Mouse (Mus musculus) gastrocnemius, adult 18-20 months (tissue): ENCODE measurements around the gene Gpc6. TPM values are rescaled to one million over a fixed set of nuclear protein-coding genes. Genes with fewer than 3 reads are reported as not detected.
A peak's percentile ranks its signal among the peaks of the same experiment; 100 is the strongest.

ENCODE experiments used
- DNase-seq: peaks from one replicate; pipeline ENCODE4 v3.0.0; 2021; ENCODE audit warnings: low spot score
- long read RNA-seq, 2 experiments: library from polyadenylated mRNA; stranded (forward); transcript quantifications; one replicate each; pipeline ENCODE4 v2.0.0; 2021
- total RNA-seq, 2 experiments: library from RNA; stranded (reverse); gene quantifications; 2 replicates each; pipeline ENCODE4 v1.2.3; 2021

Gpc6 gene
- 1 to 10 TPM; 1.5 to 2.6 TPM for total RNA-seq
- long read RNA-seq, experiment 1, result 0 reads
- long read RNA-seq, experiment 2, result 0 reads

- DNase-seq, result peak; percentile 65
Observed at GRCm38 (mm10) chr14:116924876-116925601, at the start of gene Gpc6. Gene Gpc6, plus strand, starts transcription at chr14:116925315.

- DNase-seq, result no peak
Observed at GRCm38 (mm10) chr14:116882480-116883044, 42.6 kb upstream of the Gpc6 start.

GRCm38 (mm10) chr14:116894316-116894715 lies 30.8 kb upstream of the Gpc6 start:
- DNase-seq, result no peak

- DNase-seq, result no peak
Observed at GRCm38 (mm10) chr14:116897971-116898370, 27.1 kb upstream of the Gpc6 start.

GRCm38 (mm10) chr14:116911768-116912167 lies 13.3 kb upstream of the Gpc6 start:
- no peak for DNase-seq

GRCm38 (mm10) chr14:116916874-116917273 lies 8.2 kb upstream of the Gpc6 start:
- no peak for DNase-seq

- no peak for DNase-seq
Observed at GRCm38 (mm10) chr14:116924266-116924665, 849 bp upstream of the Gpc6 start.

- DNase-seq, result peak; percentile 4
Observed at GRCm38 (mm10) chr14:116925691-116926403, 732 bp downstream of the Gpc6 start.

GRCm38 (mm10) chr14:116926404-116927171 lies 1.5 kb downstream of the Gpc6 start:
- peak; percentile 25 for DNase-seq

GRCm38 (mm10) chr14:116927341-116928315 lies 2.5 kb downstream of the Gpc6 start:
- DNase-seq, result no peak

- no peak for DNase-seq
Observed at GRCm38 (mm10) chr14:116928395-116928794, 3.3 kb downstream of the Gpc6 start.

- DNase-seq, result no peak
Observed at GRCm38 (mm10) chr14:116928796-116929529, 3.8 kb downstream of the Gpc6 start.

- DNase-seq, result no peak
Observed at GRCm38 (mm10) chr14:116933825-116934224, 8.7 kb downstream of the Gpc6 start.

GRCm38 (mm10) chr14:116937910-116938560 lies 12.9 kb downstream of the Gpc6 start:
- no peak for DNase-seq

GRCm38 (mm10) chr14:116938735-116939134 lies 13.6 kb downstream of the Gpc6 start:
- no peak for DNase-seq

- DNase-seq, result no peak
Observed at GRCm38 (mm10) chr14:116939561-116939960, 14.4 kb downstream of the Gpc6 start.

- DNase-seq, result no peak
Observed at GRCm38 (mm10) chr14:116941772-116942171, 16.7 kb downstream of the Gpc6 start.

- DNase-seq, result no peak
Observed at GRCm38 (mm10) chr14:116943751-116944150, 18.6 kb downstream of the Gpc6 start.

- DNase-seq, result no peak
Observed at GRCm38 (mm10) chr14:116945975-116946374, 20.9 kb downstream of the Gpc6 start.
